Mouse (Mus musculus): ENCODE measurements at regions not wholly inside any gene's neighbourhood (a gene's known extent, or its start where the extent isn't known, plus 50 kb on each side); places are given as distances from the start of the nearest gene placed in this dataset.
"Not testable (repeated sequence)": the region's sequence is repeated elsewhere in the genome, so short reads cannot be mapped to it uniquely, and the experiment has no call there.

DNA sequence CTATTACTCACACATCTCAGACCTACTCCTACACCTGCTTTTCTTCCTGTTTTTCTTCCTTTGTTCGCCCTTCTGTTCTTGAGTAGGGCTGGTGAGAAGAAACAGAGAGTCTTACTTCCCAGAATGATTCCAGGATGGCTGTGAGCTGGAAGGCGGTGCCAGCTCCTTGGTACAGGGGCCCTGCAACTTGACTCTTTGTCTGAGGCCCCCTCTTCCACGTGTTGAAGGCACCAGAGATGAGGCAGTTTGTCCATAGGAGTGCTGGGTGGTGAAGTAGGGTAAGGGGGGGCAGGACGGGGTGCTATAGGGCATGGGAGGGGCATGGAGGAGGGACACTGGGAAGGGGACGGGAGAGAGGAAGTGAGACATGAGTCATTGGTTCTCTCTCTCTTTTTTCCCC lies 60.8 kb downstream of the Dmrta2 start:
- DNase-seq (ENCODE audit: low spot score): peak; percentile 23

DNA sequence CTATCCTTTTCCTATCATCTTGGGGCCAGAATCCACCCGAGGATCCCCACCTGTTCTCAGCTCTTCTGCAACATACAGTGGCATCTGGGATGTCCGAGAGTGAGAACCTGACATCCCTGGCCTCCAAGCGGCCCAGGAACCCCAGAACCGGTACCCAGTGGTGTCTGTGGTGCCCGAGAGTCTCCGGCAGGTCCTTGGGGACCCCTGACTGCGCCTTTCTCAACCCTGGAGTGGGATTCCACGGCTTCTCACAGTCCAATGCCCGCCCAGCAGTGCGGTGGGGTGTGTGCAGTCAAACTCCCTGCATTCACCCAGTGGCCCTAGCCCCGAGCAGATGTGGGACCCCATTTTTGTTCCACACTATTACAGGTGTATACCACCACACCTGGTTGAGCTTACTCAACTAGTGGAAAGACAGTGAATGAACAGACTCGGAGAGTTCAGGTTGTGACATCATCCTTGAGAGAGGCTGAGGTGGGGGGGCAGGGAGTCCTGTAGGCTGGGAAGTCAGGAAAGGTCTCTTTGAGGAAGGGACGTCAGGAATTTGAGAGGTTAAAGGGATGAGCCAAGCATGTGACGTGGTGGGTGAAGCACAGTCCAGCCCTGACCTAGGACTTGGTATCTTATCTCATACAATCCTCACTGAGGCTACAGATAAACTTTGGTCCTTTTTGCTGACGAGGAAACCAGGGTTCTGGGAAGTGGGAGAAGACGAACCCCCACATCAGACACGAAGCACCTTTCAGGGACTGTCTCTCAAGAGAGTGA lies 67.2 kb downstream of the Dmrta2 start:
- no peak for DNase-seq (ENCODE audit: low spot score)

GRCm38 (mm10) chr4:110045651-110046269 lies 67.9 kb downstream of the Dmrta2 start:
- DNase-seq (ENCODE audit: low spot score): no peak

GRCm38 (mm10) chr4:110046270-110046651 lies 68.4 kb downstream of the Dmrta2 start:
- no peak for DNase-seq (ENCODE audit: low spot score)

DNA sequence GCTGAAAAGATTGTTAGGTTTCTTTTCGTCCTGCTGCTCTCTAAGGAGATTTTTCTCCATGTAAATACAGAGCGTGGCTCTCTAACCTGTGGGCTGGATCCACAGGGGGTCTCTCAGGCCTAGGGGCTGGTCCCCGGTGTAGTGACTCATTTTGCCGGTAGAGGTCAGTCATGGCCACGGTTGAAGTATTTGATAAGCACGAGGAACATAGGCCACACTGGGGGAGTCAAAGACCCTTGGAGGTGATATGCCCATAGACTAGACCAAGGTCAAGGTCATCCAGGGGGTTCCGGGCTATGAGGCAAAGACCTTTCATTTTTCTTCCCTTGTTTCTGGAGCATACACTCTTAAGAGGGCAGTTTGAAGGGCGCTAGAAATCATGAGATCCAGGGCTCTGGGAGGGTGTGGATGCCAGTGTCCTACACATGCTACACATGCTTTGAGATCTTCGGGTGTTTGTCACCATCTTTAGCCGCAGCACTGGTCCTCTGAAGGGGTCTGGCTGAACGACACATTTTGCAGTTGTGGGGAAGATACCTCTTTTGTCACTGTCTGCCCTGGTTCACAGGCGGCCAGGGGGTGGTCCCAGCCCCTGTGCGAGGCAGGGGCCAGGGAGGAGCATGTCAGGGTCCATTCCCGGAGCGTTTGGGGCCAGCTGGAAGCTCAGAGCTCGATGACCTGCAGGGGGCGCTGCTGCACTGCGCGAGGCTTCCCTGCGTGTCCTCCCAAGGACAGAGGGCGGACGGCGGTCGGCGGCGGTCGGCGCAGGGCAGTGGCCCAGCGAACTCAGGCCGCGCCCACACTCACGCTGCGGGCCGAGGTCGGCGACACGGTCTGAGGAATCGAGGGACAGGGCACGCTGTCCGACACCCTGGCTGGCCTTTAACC lies 72.8 kb downstream of the Dmrta2 start:
- DNase-seq (ENCODE audit: low spot score): peak; percentile 96

DNA sequence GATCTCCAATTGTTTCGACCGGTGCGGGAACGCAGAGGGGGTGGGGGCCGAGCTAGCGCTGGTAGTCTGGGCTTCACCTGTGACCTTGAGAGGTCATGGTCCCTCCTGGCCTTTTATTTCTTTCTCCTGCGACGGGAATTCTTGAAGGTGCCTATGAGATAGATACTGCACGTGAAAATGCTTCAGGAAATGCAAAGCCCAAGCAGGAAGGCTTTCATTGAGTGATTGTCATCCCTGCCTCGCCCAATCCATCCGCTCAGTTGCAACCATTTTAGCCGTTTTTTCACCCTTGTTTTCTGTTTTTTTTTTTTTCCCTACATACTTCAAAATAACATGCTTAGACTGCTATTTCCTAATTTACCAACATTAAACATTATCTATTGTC lies 73.4 kb downstream of the Dmrta2 start:
- DNase-seq (ENCODE audit: low spot score): no peak

DNA sequence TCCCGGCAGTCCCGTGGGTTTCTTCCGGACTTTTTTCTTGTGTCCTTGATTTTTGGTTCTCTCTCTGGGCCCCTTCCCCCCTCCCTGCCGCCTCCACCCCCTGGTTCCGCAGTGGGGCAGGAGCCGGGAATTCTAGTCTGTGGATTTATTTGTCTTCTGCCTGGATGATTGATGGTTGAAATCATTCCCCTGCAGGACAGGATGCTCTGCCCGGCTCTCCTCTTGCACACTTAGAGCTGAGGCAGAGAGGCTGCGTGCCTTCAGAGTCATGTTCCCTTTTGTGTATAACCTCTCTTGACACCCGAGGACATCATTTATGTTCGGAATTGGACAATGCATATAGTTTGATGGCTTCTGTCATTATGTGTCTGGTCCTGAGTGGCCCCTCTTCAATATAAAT lies 74.0 kb downstream of the Dmrta2 start:
- no peak for DNase-seq (ENCODE audit: low spot score)

DNA sequence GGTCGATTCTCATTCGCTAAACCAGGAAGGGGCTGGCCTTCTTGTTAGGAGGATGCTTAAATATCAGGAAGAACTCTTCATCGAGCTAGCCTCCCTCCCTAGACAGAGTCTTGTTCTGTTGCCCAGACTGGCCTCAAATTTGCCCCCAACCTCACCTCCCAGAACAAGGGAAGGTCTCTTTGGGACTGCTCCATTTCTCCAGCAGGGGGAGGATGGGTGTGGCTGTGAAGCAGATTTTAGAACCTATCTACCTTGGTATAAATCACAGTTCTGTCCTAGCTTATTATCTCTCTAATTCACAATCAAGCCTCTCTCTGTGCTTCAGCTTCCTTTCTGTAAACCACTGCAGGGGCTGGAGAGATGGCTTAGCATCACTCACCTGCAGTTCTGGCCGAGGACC lies 75.1 kb downstream of the Dmrta2 start:
- no peak for DNase-seq (ENCODE audit: low spot score)

- DNase-seq (ENCODE audit: low spot score): no peak
Observed at GRCm38 (mm10) chr4:110073836-110074235, 96.0 kb downstream of the Dmrta2 start.

GRCm38 (mm10) chr4:110083371-110083770 lies 105.5 kb downstream of the Dmrta2 start:
- no peak for DNase-seq (ENCODE audit: low spot score)

DNA sequence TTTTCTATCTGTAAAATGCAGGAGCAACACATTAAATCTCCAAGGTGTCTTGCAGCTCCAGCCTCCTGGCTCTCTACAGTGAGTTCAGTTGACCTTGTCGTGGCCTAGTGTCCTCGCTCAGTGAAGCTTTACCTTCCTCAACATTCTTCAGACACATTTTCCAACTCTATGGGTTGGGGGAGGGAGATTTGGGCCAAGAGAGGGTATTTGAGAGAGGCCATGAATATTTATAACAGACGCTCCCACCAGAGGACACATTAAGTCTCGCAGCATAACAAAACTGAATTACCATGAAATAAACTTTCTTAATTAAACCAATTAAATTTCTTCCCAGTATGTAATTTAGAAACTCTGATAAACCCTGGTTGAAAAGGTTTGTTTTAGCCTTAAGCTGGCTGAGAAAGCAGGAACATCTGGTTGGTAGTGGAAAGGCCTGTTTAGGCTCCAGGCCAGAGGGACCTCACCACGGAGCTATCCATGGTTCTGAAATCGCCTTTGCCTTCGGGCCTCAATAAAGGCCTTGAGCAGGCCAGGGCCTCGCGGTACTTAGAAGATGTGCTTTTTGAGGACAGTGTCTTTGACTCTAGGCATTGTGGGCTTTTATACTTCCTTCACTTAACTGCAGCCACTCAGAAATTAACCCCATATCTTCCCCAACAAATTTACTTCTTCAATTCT lies 109.9 kb downstream of the Dmrta2 start:
- DNase-seq (ENCODE audit: low spot score): peak; percentile 78

DNA sequence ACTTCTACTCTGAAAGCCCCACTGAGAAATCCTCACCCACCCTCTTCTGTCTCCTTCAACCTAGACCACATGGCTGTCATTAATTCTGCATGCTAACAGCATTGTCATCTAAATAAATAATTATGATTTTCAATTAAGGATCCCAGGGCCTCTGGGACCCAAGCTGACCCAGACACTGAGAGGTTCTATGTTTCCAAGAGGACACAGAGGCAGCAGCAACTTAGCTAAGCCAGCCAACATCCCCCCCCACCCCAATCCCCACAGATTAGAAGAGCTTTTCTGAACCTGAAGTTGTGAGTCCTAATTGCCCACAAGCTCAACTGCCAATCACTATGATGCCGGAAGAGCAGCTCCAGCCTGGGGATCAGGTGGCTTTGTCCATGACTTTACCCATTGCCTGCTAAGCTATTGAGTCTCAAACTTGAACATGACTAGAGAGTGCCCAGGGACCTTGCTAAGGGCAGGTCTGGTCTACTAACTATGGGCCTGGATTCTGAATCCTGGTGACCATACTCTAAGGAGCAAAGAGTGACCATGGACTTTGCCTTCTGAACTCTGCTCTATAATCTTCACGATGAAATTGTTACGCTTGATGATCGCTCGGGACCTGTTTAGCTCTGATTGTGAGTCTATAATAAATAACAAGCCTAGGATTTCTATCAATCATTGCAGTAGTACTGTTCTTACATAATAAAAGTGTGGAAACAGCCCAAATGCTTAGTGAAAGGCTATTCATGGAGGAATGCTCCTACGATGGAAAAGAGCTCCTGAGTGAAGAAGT lies 115.4 kb downstream of the Dmrta2 start:
- DNase-seq (ENCODE audit: low spot score): no peak

DNA sequence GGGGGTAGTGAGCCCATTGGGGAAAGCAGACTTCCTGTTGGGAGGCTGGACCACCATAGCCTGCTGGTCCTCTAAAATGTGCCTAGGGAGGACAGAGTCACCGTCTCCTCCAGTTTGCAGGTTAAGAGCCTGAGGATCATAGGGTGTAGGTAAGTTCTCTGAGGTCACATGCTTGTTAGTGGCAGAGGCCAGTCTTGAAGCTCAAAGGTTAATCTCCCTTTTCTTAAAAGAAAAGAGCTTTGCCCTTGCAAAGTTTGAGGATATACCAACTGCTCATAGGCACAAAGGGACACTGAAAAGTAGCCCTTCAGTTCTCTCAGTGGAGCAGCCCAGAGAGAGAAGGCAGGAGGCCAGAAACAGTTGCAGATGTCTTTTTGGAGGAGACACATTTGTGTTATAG lies 116.7 kb downstream of the Dmrta2 start:
- no peak for DNase-seq (ENCODE audit: low spot score)

DNA sequence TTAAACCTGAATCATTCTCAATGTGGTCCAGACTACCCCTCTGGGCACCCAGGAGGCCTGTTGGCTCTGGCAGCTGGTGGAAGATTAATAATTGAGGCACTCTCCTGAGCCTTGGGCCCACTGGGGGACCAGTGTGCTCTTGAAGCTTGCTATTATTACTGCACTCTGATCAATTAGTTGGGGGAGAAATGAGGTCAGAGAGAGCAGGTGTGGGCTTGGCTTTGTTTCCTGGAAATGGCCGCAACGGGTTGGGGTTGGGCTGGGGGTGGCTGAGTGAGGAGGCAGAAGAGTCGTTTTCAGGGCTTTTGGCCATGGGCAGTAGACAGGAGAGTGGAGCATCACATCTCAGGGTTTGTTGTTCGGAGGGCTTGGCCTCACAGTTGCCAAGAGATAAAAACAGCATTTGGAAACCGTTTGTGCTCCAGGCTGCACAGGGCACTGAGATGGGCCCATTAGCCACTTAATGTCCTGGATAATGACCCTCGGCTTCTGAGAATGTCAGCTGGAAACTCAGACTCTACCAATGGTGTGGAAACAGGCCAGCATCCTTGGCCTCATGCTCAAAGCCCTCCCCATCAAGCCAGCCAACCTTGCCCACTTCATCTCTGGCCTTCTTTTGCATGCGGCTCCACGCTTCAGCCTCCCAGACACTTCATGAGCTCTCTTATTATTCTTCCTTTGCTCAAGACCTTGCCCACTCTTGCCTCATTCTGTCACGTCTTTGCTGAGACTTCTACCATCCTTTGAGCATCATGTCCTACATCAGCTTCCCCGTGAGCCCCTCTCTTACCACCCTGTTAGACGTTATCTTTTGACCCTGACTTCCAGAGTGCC lies 118.1 kb downstream of the Dmrta2 start:
- DNase-seq (ENCODE audit: low spot score): no peak

GRCm38 (mm10) chr4:110104119-110104518 lies 126.3 kb downstream of the Dmrta2 start:
- not testable (repeated sequence) for DNase-seq (ENCODE audit: low spot score)

- DNase-seq (ENCODE audit: low spot score): no peak
Observed at GRCm38 (mm10) chr4:110106620-110107243, 128.9 kb downstream of the Dmrta2 start.

GRCm38 (mm10) chr4:110119438-110119837 lies 141.6 kb downstream of the Dmrta2 start:
- DNase-seq (ENCODE audit: low spot score): peak; percentile 45

DNA sequence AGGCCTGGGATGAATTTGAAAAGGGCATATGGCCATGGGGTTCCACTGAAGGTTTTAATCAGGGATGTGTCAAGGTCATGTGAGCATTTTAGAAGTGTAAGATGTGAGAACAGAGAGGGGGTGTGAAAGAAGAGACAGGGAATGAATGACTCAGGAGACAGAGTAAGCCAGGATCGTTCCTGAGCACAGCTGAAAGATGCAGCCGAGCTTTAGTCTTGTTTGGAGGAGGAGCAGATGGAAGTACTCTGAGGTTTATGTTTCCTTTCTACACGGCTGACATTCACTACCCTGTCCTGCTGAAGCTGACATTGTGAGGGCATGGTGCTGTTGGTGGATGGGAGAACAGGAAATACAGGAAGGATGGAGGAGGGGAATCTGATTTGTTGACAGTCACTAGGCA lies 142.0 kb downstream of the Dmrta2 start:
- no peak for DNase-seq (ENCODE audit: low spot score)

GRCm38 (mm10) chr4:110120761-110121160 lies 142.9 kb downstream of the Dmrta2 start:
- no peak for DNase-seq (ENCODE audit: low spot score)

GRCm38 (mm10) chr4:110121447-110121846 lies 143.6 kb downstream of the Dmrta2 start:
- no peak for DNase-seq (ENCODE audit: low spot score)
